Mouse (Mus musculus) cerebellum, adult 2 months (tissue): Measurements from ENCODE around the gene 4931406C07Rik.

ENCODE experiments used
- CTCF ChIP-seq: fragments of 200-500 bp; IDR thresholded peaks from 2 replicates; pipeline ENCODE4 v1.5.1; 2011; ENCODE audit warnings: low read depth, mild to moderate bottlenecking, control low read depth, low read length, moderate library complexity, borderline replicate concordance; ENCODE audit not compliant: insufficient read depth
- POLR2A ChIP-seq: fragments of 200-500 bp; IDR thresholded peaks from 2 replicates; pipeline ENCODE4 v1.6.1; 2011; ENCODE audit warnings: low read length, control low read depth, borderline replicate concordance; ENCODE audit not compliant: insufficient read depth

GRCm38 (mm10) chr9:15289251-15289650 is 17.0 kb downstream of the 4931406C07Rik start:
- TF ChIP-seq CTCF, result no peak
- no peak for TF ChIP-seq POLR2A
